Mouse (Mus musculus): Measurements from ENCODE around the gene Man1a2. TPM values are rescaled to one million over a fixed set of nuclear protein-coding genes. Genes with fewer than 3 reads are reported as not detected.

The Man1a2 gene
- polyA plus RNA-seq, 1 experiment from 2014 or later, result 67.2 TPM

DNA sequence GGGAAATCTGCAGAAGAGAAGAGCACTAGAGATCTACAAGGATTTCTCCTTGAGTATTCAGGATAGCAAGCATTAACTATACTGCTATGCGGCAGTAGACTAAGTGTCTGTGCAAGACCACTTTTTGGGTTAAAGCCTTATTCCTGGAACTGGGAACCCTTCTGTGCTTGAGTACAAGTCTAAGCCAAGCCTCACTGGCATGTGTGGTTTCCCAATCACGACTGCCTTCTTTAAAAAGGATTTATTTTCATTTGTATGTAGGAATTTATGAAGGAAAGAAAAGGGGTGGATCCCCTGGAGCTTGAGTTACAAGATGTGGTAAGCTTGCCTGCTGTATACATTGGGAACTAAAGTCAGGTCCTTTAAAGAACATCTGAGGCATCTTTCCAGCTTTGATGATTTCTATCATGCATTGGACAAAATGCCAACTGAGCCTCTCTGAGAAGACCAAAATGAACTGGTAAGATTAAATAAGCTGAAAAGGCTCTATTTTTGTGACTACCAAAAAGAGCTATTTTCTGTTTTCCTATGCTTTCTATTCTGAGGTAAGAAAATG, 86.0 kb downstream of the Man1a2 start:
- WGBS, result 82% methylated on average over 2 of the region's 2 CpGs

DNA sequence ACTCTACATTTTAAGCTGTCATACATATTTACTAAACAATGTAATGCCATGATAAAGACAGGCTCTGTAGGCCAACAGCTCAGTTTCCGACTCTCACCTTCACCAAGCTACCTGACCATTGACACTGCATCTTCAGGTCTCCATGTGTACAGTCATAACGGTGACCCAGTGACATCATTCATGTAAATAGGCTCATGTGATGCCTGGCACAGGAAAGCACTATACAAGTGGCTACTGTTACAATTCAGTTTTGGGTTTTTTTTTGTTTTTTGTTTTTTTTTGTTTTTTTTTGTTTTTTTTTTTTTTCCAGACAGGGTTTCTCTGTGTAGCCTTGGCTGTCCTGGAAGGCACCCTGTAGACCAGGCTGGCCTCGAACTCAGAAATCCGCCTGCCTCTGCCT, 94.2 kb downstream of the Man1a2 start:
- WGBS, result 95% methylated on average over 4 of the region's 4 CpGs
- Histone ChIP-seq H3K36me3 (peaks cover 11% of the 10 kb centered on the region), H3K9me3 (replicated peaks) (no peaks in the 10 kb centered on the region), H3K4me1 (no peaks in the 10 kb centered on the region), H3K9ac (no peak overlapping the region), H3K27ac (no peak overlapping the region), H3K4me3 (replicated peaks) (no peak overlapping the region), H3K4me2 (no peak overlapping the region), H3K27me3 (no peaks in the 10 kb centered on the region)
- no peak for ATAC-seq (replicated peaks; ENCODE audit: low FRiP score)

More for the DNA sequence above, 86.0 kb downstream of the Man1a2 start:
- 0 out of 2 replicates have a peak, but pooled peaks cover 4% of the 10 kb centered on the region for H3K36me3 ChIP-seq
- H3K27me3 ChIP-seq, result no peaks in the 10 kb centered on the region
- no peak overlapping the region for H3K9ac ChIP-seq
- H3K4me3 ChIP-seq (replicated peaks), result no peak overlapping the region
- H3K27ac ChIP-seq, result no peak overlapping the region
- H3K4me2 ChIP-seq, result no peak overlapping the region
- H3K4me1 ChIP-seq, result no peaks in the 10 kb centered on the region
- H3K9me3 ChIP-seq (replicated peaks), result no peaks in the 10 kb centered on the region
- ATAC-seq (replicated peaks; ENCODE audit: low FRiP score), result no peak

DNA sequence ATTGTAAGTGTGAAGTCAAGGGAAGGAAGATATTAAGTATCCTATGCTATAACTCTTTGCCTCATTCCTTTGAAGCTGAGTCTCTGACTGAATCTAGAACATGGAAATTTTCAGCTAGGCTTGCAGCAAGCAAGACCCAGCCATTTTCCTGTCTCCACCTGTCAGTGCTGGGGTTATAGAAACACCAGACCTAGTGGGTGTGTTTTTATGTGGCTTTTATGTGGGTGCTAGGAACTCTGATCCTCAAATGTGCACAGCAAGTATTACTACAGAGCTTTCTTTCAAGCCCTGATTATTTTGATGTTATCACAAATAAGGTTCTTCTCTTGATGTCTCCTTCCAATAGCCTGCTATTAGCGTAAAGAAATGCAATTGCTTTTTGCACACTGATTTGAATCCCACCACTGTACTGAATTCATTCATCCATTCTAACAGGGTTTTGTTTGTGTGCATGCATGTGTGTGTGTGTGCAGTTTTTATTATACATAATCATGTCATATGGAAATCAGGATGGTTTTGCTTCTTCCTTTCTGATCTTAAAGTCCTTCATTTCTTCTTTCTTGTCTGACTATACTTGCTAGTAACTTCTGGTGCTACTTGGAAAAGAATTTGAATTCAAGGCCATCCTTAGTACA, 102.5 kb downstream of the Man1a2 start:
- no peak for ATAC-seq (replicated peaks; ENCODE audit: low FRiP score)
- WGBS, result 93% methylated on average over 1 of the region's 1 CpGs
- Histone ChIP-seq H3K9ac (no peak overlapping the region), H3K27me3 (no peaks in the 10 kb centered on the region), H3K4me2 (no peak overlapping the region), H3K9me3 (replicated peaks) (no peaks in the 10 kb centered on the region), H3K4me3 (replicated peaks) (no peak overlapping the region), H3K4me1 (no peaks in the 10 kb centered on the region), H3K27ac (no peak overlapping the region), H3K36me3 (peaks cover 26% of the 10 kb centered on the region)

- H3K9me3 ChIP-seq (replicated peaks), result no peaks in the 10 kb centered on the region
- H3K4me1 ChIP-seq, result no peaks in the 10 kb centered on the region
- no peak overlapping the region for H3K4me2 ChIP-seq
- H3K36me3 ChIP-seq, result peaks cover 15% of the 10 kb centered on the region; the same call in 1 of the 2 replicates
- no peak for ATAC-seq (replicated peaks; ENCODE audit: low FRiP score)
- H3K27me3 ChIP-seq, result no peaks in the 10 kb centered on the region
- no peak overlapping the region for H3K4me3 ChIP-seq (replicated peaks)
- H3K9ac ChIP-seq, result no peak overlapping the region
- WGBS, result 83% methylated on average over 3 of the region's 3 CpGs
- H3K27ac ChIP-seq, result no peak overlapping the region
Observed at GRCm38 (mm10) chr3:100572571-100573183, 112.6 kb downstream of the Man1a2 start.

- Histone ChIP-seq H3K4me2 (no peak overlapping the region), H3K4me3 (replicated peaks) (no peak overlapping the region), H3K9me3 (replicated peaks) (no peaks in the 10 kb centered on the region), H3K9ac (no peak overlapping the region), H3K4me1 (no peaks in the 10 kb centered on the region), H3K36me3 (0 out of 2 replicates have a peak, but pooled peaks cover 19% of the 10 kb centered on the region), H3K27me3 (no peaks in the 10 kb centered on the region), H3K27ac (no peak overlapping the region)
- WGBS, result 82% methylated on average over 13 of the region's 13 CpGs
- no peak for ATAC-seq (replicated peaks; ENCODE audit: low FRiP score)
Observed at GRCm38 (mm10) chr3:100568443-100569390, 116.6 kb downstream of the Man1a2 start.

DNA sequence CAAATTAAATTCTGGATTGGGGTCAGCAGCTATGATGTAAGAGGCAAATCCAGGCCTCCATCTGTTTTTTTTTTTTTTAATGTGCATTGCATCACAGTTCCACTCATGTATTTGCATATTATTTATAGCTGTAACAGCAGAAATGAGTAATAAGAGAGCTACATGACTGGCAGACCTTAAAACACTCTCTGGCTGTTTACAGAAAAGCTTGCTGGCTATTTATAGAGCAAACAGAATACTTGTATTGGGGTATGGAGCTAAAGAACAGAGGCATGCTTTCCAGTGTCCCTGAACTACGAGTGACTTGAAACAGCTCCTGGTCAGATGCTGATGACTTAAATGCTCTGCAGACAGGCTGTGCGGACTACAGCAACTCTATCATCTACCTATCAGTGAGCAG, 121.7 kb downstream of the Man1a2 start:
- ATAC-seq (replicated peaks; ENCODE audit: low FRiP score), result no peak
- Histone ChIP-seq H3K4me3 (replicated peaks) (no peak overlapping the region), H3K27me3 (no peaks in the 10 kb centered on the region), H3K4me2 (no peak overlapping the region), H3K9ac (no peak overlapping the region), H3K4me1 (no peaks in the 10 kb centered on the region), H3K36me3 (peaks cover 29% of the 10 kb centered on the region), H3K27ac (no peak overlapping the region), H3K9me3 (replicated peaks) (no peaks in the 10 kb centered on the region)
- 85% methylated on average over 2 of the region's 2 CpGs for WGBS

DNA sequence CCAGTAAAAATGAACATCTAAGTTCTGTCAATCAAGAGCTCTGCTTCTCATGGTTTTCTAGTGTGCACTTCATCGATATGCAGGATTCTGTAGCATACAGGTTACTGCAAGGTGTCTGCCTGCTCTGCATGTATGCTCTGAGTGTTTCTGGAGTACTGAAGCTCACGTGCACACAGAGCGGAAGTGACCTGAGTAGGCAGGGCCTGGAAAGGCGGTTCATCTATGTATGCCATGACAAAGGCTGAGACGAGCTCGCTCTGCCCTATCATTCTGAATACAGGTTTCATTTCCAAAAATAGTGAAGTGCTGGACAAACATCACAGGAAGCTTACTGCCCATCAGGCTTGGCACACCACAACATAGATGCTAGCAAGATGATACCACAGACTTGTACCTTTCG, 122.8 kb downstream of the Man1a2 start:
- Histone ChIP-seq H3K27ac (no peak overlapping the region), H3K9ac (no peak overlapping the region), H3K4me2 (no peak overlapping the region), H3K9me3 (replicated peaks) (no peaks in the 10 kb centered on the region), H3K27me3 (no peaks in the 10 kb centered on the region), H3K4me1 (no peaks in the 10 kb centered on the region), H3K36me3 (peaks cover 28% of the 10 kb centered on the region), H3K4me3 (replicated peaks) (no peak overlapping the region)
- WGBS, result 93% methylated on average over 7 of the region's 7 CpGs
- no peak for ATAC-seq (replicated peaks; ENCODE audit: low FRiP score)

DNA sequence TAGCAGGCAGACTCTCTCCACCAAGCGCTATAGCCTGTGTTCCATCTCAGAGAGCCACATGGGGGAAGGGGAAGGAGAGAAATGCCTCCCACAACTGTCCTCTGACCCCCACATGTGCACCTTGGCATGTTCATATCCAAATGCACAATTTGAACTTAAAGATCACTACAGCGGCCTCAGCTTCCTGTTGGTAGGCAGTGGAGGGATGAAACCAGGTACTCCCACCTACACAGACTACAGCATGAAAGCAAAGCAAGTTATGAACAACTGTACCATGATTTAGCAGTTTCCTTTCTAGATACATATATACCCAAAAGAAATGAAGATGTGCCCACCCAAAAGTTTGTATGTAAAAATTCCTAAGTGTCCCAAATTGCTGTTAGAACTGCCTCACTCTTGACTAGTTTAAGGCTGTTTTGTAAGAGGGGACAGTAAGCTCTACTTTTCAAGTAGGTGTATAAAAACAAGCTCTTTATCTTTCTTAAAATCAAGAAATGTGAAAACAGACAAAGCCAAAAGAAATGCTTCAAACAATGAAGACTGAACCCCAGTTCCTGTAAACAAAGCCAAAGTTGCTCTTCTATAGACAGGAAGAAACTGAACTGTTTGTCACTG, 123.6 kb downstream of the Man1a2 start:
- ATAC-seq (replicated peaks; ENCODE audit: low FRiP score), result no peak
- Histone ChIP-seq H3K4me3 (replicated peaks) (no peak overlapping the region), H3K4me1 (no peaks in the 10 kb centered on the region), H3K36me3 (peaks cover 22% of the 10 kb centered on the region), H3K9ac (no peak overlapping the region), H3K27me3 (no peaks in the 10 kb centered on the region), H3K9me3 (replicated peaks) (no peaks in the 10 kb centered on the region), H3K27ac (no peak overlapping the region), H3K4me2 (no peak overlapping the region)
- WGBS, result 90% methylated on average over 2 of the region's 2 CpGs

DNA sequence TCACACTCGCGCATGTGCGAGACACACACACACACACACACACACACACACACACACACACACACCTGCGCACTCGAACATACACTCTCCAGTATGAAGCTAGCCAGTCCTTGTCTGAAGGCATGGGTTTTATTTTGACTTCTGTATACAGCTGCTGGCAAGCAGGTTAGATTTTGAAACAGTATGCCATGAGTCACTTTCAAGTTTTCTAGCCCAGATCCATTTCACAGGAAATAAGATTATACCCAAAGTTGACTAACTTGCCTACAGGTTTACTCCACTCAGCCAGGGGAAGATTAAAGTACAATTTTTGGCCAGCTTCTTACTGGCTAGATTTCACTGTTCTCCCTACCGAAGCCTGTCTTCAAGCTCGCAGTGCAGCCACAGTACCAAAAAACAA, 125.9 kb downstream of the Man1a2 start:
- no peak for ATAC-seq (replicated peaks; ENCODE audit: low FRiP score)
- H3K4me3 ChIP-seq (replicated peaks), result no peak overlapping the region
- WGBS, result 96% methylated on average over 7 of the region's 7 CpGs

GRCm38 (mm10) chr3:100558211-100558708, 127.0 kb downstream of the Man1a2 start:
- Histone ChIP-seq H3K27ac (no peak overlapping the region), H3K9ac (no peak overlapping the region), H3K27me3 (no peaks in the 10 kb centered on the region), H3K4me1 (no peaks in the 10 kb centered on the region), H3K9me3 (replicated peaks) (no peaks in the 10 kb centered on the region), H3K4me3 (replicated peaks) (no peak overlapping the region), H3K4me2 (no peak overlapping the region), H3K36me3 (peaks cover 10% of the 10 kb centered on the region)
- WGBS, result 70% methylated on average over 4 of the region's 4 CpGs
- no peak for ATAC-seq (replicated peaks; ENCODE audit: low FRiP score)

More for the DNA sequence above, 125.9 kb downstream of the Man1a2 start:
- Histone ChIP-seq H3K27ac (no peak overlapping the region), H3K27me3 (no peaks in the 10 kb centered on the region), H3K9me3 (replicated peaks) (no peaks in the 10 kb centered on the region), H3K4me2 (no peak overlapping the region), H3K9ac (no peak overlapping the region), H3K4me1 (no peaks in the 10 kb centered on the region), H3K36me3 (peaks cover 11% of the 10 kb centered on the region)

DNA sequence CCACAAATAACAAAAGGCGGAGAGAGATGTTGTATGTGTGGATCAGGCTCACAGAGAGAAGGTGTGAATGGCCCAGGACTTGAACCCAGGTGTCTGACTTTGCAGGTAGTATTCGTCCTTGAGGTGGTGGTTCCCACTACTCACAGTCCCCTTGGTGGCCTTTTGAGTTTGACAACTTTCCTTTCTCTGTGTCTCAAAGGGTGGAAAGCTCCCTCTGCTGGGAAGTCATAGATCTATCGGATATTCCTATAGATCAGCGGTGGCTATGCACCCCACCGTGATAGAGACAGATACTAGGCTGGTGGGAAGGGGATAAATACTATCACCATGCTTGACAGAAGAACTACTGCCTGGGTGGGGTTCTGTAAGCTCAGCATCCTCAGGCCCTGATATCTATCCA, 130.5 kb downstream of the Man1a2 start:
- no peak overlapping the region for H3K27ac ChIP-seq
- WGBS, result 43% methylated on average over 5 of the region's 5 CpGs
- H3K4me3 ChIP-seq (replicated peaks), result no peak overlapping the region
- no peaks in the 10 kb centered on the region for H3K27me3 ChIP-seq
- H3K9me3 ChIP-seq (replicated peaks), result no peaks in the 10 kb centered on the region
- H3K4me1 ChIP-seq, result no peaks in the 10 kb centered on the region
- no peak overlapping the region for H3K4me2 ChIP-seq
- H3K9ac ChIP-seq, result no peak overlapping the region
- no peaks in the 10 kb centered on the region for H3K36me3 ChIP-seq
- 0 out of 2 replicates have a peak, but pooled peaks have one; percentile 25 for ATAC-seq (replicated peaks; ENCODE audit: low FRiP score)

All from kidney, embryonic 15.5 days (tissue).